Mouse (Mus musculus): Measurements from ENCODE around the gene Gm10639.

DNA sequence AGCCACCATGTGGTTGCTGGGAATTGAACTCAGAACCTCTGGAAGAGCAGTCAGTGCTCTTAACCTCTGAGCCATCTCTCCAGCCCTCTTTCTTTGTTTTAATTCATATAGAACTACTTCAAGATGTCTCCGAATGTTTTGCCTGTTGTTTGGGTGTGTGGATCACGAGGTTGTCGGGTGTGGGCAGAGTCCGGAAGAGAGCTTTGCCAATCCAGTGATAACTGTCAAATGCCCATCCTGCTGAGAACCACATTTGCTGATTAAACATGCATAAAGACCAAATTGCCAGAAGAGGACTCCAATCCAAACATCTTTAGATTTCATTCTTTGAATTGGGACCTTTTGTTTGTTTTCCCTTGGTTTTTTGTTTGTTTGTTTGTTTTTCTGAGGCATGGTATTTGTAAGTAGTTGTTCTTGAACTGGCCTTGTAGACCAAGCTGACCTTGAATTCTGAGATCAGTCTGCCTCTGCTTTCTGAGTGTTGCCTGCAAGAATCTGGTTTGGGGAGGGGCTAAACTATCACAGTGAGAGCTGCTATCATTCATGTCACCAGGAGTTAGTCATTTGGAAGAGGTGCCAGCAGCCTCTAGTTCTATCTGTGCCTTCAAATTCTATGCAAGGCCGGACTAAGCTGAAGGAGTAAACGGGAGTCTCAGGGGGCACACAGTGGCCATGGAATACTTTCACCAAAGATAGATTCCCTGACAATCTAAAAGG lies 61.9 kb downstream of the Gm10639 start:
- no peak for TF ChIP-seq GATA1 (IDR thresholded peaks at IDR 0.05; ENCODE audit: borderline replicate concordance, low read length)
- no peak for TF ChIP-seq FLI1 (IDR thresholded peaks at IDR 0.05; ENCODE audit: low read length)

All from megakaryocyte, embryonic 14.5 days (primary cell).